Mouse (Mus musculus): ENCODE results near the gene Tmem117.

DNA sequence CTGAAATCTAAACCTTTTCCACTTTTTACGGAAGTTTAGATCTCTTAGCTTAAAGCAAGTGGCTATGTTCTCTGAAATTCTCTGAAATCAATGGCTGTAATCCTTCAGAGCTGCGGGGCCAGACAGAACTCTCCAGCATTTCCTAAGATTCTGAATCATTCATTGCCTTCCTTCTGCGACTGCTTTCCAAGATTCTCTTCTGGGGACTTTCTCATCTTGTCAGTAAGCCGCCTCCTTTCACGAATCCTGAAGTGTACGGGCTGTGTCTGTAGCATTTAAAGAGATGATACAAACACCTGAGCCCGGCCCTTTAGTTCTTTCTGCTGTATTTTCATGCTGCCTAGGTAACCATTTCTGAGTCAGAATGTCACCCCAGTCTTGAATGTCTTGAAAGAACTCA lies 471.1 kb downstream of the Tmem117 start:
- TF ChIP-seq CTCF (IDR thresholded peaks at IDR 0.05; ENCODE audit: extremely low read depth, insufficient read depth, low read length): no peak
- no peak for TF ChIP-seq POLR2A (IDR thresholded peaks at IDR 0.05; ENCODE audit: extremely low read depth, insufficient read depth, low read length)

All from cortical plate, adult 2 months (tissue).